Mouse (Mus musculus): ENCODE data around the gene Top3a.
"Not testable (repeated sequence)": the region's sequence is repeated elsewhere in the genome, so short reads cannot be mapped to it uniquely, and the experiment has no call there.

The Top3a gene

DNA sequence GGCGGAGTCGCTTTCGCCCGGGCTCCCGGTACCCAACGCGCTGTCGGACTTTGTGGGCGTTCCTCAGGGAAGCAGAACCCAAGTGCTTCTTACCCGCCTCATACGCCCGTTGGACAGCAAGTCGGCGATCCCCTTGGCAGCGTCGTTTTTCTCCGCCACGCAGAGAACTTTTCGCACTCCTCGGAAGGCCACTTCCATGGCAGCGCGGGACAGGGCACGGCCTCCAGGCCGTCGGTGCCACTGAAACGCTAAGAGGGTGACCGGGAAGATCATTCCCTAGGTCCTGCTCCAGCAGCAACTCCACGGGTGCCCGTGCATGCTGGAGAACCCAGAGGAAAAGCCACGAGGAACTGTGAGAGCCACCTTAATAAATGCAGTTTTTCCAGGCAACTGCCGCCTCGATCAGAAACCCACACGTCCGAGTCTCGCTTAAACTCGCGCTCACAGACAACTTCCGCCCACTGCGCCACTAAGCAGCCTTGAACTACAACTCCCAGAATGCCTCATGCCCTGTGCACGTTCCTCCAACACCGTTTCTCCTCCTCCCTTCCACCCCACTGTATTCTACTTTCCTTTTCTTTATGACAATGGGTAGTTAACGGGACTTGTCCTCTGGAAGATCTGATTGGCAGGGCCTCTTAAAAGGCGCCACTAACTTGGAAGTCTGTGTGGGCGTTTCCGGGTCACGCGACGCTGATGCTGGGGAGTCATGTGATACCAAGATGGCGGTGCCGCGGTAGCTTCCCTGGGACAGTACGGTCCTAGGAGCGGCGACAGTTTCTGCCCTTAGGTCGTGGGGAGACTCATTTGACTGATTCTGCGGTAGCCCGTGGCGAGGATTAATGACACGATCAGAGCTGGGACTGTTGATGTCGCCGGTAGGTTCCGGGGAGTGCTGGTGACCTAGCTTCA is at the start of gene Top3a, which contains the start of gene Smcr8:
Gene Top3a (minus strand): TSS at position 537 of the 912 bp plus-strand sequence.
Gene Smcr8 (plus strand): TSS at position 696 of the 912 bp plus-strand sequence.
- peak; percentile 58 to 70 for DNase-seq (ENCODE audit: low spot score in 2 of 2)

DNA sequence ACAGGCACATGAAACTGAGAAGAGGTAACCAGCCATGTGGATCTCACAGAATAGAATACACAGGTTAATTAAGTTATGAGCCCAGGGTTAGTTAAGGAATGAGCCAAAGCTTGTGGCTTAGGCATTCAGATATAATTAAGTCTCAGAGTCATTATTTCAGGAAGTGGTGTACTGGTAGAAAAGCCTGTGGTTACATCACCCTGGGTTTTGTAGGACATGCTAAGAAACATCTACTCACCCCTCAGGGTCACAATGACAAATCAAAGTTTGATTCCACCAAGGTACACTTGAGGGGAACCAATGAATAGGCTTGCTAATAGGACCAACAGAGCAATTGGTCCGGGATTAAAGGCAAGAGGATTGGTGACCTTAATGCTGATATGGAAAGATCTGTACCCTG is 49.5 kb upstream of the Top3a start:
- no peak for DNase-seq (ENCODE audit: low spot score in 2 of 2)

DNA sequence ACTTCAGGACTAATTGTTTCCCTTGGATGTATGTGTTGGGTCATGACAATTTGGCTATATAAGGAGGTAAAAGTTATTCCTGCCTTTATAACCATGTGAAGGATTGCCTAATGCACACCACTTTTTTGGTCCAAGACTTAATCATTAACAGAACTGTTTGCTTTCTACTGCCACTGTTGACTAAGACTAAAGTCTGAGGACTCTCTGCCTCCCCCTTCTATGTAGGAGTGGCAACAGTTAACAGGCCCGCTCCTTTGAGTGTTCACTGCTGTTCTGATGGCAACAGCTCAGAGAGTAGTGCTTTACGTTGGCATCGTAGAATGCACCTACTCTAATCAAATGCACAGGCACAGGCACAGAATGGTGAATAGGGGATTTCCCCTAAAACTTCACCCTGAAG is 48.0 kb upstream of the Top3a start:
- no peak for DNase-seq (ENCODE audit: low spot score in 2 of 2)

DNA sequence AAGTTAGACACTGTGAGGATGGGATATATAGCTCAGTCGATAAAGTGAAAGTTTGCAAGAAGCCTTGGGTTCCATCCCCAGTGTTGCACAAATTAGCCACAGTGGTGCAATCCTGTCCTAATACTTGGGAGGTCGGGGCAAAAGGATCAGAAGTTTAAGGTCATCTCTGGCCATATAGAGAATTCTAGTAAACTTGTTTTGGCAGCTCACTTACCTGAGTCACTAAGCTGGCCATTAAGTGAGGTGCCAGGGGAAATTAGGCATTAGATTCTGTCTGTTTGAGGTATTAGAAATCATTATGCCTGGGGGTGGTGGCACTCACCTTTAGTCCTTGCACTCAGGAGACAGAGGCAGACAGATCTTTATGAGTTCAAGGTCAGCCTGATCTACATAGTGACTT is 46.6 kb upstream of the Top3a start:
- DNase-seq (ENCODE audit: low spot score in 2 of 2) = no peak

DNA sequence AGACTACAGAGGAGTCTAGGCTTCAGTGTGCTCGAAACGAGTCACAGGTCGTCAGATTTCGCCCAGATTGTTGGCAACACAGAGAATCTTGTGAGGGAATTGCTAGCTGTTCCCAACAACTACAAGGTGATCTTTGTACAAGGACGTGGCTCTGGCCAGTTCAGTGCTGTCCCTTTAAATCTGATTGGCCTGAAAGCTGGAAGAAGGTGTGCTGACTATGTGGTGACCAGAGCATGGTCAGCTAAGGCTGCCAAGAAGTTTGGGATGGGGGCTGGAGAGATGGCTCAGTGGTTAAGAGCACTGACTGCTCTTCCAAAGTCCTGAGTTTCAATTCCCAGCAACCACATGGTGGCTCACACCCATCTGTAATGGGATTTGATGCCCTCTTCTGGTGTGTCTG is 39.2 kb upstream of the Top3a start:
- DNase-seq (ENCODE audit: low spot score in 2 of 2) = no peak

DNA sequence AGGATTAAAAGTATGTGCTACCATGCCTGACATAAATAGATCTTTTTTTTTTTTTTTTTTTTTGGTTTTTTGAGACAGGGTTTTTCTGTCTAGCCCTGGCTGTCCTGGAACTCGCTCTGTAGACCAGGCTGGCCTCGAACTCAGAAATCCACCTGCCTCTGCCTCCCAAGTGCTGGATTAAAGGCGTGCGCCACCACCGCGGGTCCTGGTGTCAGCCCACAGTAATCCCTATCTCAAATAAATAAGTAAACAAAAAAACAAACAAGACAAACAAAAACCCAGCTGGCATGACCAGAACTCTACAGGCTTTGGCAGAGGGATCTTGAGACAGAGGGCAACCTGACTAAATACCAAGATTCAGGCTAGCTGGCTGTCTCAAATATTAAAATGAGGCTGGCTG is 34.5 kb upstream of the Top3a start, which contains the start of gene Shmt1:
Gene Shmt1 (minus strand): TSS at position 101 of the 400 bp plus-strand sequence.
- not testable (repeated sequence) for DNase-seq (ENCODE audit: low spot score in 2 of 2)

DNA sequence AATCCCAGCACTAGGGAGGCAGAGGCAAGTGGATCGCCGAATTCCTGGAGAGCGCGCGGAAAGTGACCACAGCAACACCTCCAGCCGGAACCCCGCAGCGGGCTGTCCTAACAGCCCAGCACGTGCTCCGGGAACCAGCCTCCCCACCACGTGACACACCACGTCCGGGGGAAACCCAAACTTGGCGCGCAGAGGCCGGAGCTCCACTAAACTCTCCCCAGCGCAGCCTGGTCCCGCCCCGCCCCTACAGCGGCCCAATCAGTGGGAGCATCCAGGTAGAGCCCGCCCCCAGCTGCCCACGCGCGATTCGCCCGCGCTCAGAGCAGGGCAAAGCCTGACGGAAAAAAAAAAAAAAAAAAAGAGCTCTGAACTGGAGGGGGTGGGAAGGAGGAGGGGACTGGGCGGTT is 33.9 kb upstream of the Top3a start:
- peak; percentile 79 to 88 for DNase-seq (ENCODE audit: low spot score in 2 of 2)

DNA sequence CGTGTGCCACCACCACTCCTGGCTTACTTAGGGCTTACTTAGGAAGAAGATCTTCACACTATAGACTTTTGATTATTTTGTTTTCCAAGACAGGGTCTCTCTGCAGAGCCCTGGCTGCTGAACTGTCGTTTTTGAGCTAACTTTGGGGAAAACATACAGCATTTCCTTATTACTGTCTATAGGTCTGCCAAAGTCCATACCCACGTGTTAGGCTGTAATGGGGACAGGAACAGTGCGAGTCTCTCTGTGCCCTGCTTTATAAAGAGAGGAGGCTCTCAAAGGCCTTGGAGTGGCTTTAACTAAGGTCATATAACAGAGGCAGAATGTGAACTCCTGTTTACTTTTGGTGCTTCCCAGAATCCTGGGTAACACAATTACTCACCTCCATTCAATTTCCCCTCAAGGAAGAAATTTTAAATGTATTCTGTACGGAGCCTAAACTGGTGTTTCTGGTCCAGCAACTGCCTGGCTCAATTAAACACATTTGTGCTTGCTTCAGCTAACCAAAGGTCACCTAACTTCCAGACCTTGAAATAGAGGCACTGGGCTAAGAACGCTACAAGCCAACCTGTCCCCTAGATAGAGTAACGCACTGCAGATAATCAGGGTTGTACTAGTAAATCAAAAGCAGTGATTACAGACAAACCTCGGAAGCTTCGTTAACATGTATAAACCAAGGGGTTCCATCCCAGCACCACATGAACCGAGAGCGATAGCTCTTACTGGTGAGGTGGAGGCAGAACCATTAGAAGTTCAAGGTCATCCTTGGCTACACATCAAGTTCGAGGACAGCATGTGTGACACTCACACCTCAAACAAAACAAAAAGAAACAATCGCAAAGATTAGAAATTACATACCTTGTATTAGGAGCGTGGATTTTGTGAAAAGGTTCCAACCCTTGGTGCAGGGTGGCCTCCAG is 33.1 kb upstream of the Top3a start:
- DNase-seq (ENCODE audit: low spot score in 2 of 2) = no peak

DNA sequence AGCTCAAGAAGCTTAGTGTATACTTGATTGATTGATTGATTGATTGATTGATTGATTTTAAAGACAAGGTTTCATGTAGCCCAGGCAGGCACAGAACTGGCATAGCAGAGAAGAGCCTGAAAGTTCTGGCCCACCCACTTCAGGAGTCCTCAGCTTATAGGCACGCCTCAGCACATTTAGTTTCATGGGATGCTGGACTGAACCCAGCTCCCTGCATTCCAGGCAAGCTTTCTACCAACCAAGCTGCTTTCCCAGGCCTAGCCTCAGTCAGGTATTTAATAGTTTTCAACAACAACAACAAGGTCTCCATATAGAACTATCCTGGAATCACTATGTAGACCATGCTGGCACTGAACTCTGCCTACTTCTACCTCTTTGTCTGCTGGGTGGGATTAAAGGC is 32.4 kb upstream of the Top3a start:
- DNase-seq (ENCODE audit: low spot score in 2 of 2) = no peak

DNA sequence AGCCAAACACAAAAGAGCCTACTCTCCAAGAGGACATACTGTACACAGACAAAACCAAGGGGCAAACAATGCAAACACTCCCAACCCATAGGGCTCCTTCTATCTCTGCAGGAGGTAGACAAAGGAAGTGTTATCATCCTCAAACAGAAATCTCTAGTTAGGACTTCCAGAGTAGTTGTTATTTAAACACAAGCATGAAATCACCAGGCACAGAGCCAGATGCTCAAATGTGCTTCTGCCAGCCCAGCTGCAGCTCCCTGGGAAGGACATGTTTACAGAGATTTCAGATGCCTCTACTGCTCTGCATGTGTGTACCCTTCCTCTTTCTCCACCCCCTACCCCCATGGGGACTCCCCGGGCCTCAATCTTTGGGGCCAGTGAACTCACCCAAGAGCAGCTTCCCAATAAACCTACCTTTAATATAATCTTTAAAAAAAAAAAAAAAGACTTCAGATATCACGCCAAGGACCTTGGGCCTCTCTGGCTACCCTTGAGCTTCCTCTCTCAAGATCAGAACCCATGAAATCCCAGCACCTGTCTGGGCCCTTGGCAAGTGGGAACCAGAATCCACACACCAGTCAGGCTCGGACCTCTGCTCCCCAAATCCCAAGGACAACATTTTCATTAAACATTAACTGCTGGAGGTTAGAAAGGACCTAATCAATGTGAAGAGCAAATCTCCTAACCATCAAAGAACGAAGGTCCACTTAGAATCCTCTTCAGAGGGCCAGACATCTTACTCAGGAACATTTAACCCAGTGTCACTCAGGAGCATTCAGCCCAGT is 31.3 kb upstream of the Top3a start:
- DNase-seq (ENCODE audit: low spot score in 2 of 2) = no peak

DNA sequence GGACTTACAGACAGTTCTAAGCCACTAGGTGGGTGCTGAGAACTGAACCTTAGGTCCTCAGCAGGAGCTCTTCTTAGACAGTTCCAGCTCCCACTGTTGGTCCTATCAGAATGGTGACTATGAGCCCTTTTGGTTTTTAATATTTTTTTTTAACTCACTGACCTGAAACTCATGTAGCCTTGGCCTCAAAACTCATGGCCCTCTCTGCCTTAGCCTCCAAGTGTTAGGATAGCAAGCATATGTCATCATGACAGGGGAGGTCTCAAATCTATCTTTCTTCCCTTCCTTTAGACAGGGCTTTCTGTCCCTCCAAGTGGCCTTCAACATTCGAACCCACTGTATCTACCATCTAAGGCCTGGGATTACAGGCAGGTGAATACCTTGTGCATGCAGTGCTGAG is 23.7 kb upstream of the Top3a start:
- DNase-seq (ENCODE audit: low spot score in 2 of 2) = no peak

DNA sequence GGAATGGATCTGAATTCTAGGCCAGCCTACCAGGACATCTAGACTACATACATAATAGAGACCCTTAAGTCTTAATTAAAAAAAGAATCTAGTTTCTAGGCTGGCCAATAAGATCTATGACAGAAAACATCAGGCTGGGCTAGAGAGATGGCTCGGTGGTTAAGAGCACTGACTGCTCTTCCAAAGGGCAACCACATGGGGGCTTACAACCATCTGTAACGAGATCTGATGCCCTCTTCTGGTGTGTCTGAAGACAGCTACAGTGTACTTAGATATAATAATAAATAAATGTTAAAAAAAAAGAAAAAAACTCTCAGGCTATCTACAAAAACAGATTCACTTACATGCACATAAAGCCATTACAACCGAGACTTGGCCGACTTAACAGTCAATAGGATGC is 22.8 kb upstream of the Top3a start:
- DNase-seq (ENCODE audit: low spot score in 2 of 2) = no peak

DNA sequence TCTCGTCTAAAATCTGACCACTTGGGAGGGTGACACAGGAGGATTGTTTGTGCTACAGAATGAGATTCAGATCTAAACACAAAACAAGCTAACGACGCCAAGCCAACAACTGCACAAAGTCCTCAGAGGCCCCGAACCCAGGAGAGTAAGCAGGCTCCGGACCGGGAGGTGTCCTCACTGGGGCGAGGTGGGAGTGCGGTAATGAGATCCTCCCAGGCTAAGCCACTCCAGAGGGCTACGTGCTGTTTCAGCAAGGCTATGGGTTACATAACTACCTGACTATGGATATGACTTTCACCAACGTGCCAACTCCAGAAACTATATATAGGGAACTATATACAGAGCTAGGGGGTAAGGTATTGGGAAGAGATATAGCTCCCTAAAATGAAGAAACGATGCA is 19.2 kb upstream of the Top3a start:
- DNase-seq (ENCODE audit: low spot score in 2 of 2) = no peak

DNA sequence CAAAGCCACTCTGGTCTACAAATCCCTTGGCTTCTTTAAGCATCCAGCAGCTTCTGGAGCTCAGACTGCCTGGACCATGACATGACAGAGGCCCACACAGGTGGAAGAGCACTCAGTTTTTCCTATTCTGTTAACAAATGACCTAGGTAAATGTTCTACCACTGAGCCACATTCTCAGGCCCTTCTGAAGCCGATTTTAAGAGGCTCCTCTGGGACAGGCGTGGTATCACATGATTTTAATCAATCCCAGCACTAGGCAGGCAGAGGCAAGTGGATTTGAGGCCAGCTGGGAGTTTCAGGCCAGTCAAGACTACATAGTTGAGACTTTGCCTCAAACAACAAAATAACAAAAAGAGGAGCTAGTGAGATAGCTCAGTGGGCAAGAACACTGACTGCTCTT is 13.3 kb upstream of the Top3a start:
- no peak for DNase-seq (ENCODE audit: low spot score in 2 of 2)

DNA sequence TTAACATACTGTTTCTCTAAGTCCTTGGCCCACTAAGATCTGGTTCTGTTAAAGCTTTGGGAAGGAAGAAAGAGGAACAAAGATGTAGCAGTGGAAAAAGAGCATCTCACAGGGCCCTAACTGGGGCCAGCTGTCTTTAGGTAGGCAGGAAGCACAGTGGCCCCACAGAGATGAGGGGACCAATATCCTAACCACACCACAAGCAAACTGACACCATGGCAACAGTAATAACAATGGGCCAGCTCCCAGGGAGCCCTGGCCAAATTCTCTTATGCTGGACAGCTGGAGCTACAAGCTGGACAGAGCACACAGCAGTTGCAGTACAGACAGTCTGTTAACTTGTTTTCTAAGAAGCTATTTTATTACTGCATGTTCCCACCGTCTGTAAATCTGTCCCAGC is 10.4 kb upstream of the Top3a start:
- no peak for DNase-seq (ENCODE audit: low spot score in 2 of 2)

DNA sequence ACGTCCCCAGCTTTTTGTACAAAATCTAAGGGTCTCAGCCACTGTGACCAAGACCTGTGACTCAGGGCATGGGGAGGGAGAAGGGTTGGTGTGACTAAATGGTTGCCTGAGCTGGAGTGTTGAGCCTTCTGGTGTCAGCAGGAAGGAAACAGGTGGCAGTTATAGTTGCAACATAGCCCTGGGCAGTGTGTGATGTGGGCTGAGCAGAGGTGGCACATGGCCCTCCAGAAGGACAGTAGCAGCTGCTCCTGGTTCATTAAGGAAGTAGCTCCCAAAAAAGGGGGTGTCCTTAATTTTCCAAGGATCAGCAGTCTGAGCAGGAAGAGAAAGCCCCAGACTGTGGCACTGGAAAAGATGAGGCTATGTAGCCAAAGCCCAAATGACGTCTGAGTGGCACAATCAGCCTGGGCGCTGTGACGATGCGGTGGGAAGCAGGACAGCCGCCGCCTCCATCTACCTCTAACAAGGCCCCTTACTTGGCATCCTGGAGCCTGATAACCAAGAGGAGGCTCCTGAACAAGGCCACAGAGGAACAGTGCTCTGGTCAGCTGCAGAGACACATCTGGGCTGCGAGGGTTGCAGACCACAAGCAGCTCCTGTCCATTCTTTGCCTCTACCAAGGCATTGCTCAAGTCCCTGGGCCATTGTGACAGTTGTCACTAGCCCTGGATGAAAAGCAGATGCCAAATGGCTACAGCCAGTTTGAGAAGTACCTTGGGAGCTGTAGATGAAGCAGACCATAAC is 7.2 kb upstream of the Top3a start:
- DNase-seq (ENCODE audit: low spot score in 2 of 2) = no peak

DNA sequence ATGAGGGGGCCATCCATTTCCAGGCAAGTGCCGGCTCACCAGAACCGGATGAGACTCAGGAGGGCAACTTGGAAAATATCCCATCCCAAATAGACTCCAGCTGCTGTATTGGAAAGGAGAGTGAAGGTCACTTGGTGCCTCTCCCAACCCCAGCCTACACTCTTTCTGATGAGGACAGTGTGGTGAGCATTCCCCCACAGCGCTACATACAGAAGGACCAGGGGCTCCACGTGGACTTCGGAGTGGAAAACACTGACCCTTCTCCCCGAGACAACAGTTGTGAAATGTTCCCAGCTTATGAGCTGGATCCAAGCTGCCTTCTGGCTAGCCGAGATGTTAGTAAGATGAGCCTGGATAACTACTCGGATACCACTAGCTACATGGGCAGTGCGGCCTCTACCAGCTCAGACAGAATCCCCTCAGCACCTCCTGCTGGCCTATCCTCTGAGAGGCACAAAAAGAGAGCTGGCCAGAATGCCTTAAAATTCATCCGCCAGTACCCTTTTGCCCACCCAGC is 2.6 kb upstream of the Top3a start:
- DNase-seq (ENCODE audit: low spot score in 2 of 2) = no peak

DNA sequence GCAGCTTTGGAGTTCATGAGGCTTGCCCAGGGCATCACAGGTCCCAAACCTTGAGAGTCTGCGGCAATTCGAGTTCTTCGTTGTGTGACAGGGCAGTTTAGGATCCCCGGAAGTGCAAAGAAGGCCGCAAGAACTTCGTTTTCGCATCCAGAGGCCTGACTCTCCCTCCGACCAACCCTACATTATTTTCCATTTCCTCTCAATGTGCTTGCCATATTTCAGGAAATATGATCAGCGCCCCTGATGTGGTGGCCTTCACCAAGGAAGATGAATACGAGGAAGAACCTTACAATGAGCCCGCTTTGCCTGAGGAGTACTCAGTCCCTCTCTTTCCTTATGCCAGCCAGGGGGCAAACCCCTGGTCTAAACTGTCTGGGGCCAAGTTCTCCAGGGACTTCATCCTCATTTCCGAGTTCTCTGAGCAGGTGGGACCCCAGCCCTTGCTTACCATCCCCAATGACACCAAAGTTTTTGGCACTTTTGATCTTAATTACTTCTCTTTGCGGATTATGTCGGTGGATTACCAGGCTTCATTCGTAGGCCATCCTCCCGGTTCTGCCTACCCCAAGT is 721 bp upstream of the Top3a start:
- no peak for DNase-seq (ENCODE audit: low spot score in 2 of 2)

DNA sequence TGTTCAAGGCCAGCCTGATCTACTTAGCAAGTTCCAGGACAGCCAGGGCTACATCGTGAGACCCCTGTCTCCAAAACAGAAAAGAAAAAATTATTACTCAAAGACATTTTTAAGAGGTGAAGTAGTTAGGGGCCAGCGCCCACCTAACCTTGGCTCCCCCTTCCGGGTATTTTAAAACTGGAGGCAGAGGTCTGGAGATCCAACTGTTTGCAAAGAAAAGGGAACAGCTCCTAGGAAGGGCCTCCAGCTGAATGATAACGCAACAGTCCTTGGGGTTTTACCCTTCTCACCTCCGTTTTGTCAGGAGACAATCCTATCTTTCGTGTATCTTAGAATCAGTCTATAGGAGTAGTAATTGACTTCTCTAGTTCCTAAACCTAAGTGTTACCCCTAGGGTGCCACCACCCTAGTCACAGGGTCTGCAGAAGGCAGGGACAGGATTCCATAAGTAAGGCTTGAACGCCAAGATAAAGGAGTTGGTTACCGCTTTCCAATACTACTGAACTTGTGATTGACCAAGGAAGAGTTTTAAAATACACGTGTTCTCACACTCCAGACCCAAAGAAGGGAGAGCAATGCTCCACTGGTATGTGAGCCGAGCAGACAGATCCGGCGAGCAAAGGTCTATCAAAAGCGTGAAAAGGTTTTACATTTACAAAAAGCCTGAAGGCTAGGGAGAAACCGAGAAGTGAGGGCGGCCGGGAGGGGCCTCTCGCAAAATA is 897 bp downstream of the Top3a start:
- DNase-seq (ENCODE audit: low spot score in 2 of 2) = no peak

DNA sequence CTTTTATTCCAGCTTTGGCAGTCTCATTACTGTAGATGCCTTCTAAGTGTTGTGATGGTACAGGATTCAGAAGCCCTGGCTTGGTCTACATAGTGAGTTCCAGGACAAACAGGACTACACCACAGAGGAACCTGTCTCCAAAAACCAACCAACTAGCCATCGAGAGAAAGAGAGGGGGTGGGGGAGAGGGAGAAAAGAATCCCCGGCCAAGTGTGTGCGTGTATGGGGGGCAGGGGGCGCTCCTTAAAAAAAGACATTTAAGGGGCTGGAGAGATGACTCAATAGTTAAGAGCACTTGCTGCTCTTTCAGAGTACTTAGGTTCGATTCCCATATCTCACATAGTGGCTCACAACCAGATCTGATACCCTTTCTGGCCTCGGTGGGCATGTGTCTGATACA is 1.6 kb downstream of the Top3a start:
- no peak for DNase-seq (ENCODE audit: low spot score in 2 of 2)

All from spleen, postnatal 14 days (tissue).